Mouse (Mus musculus) hematopoietic multipotent progenitor cell, adult 10-12 weeks (in vitro differentiated cells): Measurements from ENCODE around the gene H2-M10.4. TPM values are rescaled to one million over a fixed set of nuclear protein-coding genes. Genes with fewer than 3 reads are reported as not detected.

Experiments used
- polyA plus RNA-seq: library from polyadenylated mRNA; stranded (reverse); fragments of >175 nt; gene quantifications from 2 replicates; pipeline ENCODE4 v1.2.3, GENCODE M21; 2012; ENCODE audit warnings: low replicate concordance

The H2-M10.4 gene
- polyA plus RNA-seq: not detected in 2 replicates

GRCm38 (mm10) chr17:36462234-36462633 lies at the start of gene H2-M10.4:
TSS of gene H2-M10.4 (minus strand) at chr17:36462334.

Other genes starting within 250 kb of the H2-M10.4 start
- 88.4 and 98.5 TPM in 2 replicates for gene Rpp21, start 204.3 kb downstream of the H2-M10.4 start, polyA plus RNA-seq
- 15.6 and 19.3 TPM in 2 replicates for gene Trim39, start 190.1 kb downstream of the H2-M10.4 start, polyA plus RNA-seq
- gene H2-M10.2, start 175.8 kb downstream of the H2-M10.4 start, polyA plus RNA-seq: not detected in 2 replicates
- gene H2-M10.1, start 136.2 kb downstream of the H2-M10.4 start, polyA plus RNA-seq: not detected in 2 replicates
- gene H2-M10.3, start 93.9 kb downstream of the H2-M10.4 start, polyA plus RNA-seq: not detected in 2 replicates
- gene H2-M11, start 84.7 kb upstream of the H2-M10.4 start, polyA plus RNA-seq: not detected in 2 replicates
- gene H2-M9, start 180.3 kb upstream of the H2-M10.4 start, polyA plus RNA-seq: not detected in 2 replicates
- gene H2-M1, start 209.9 kb upstream of the H2-M10.4 start, polyA plus RNA-seq: not detected in 2 replicates